In genomic region chr2:121271928-121272516, GRCm38 (mm10) we compare ENCODE assay signal across 8 mouse cellular contexts. TPM values are rescaled to one million over a fixed set of nuclear protein-coding genes. Genes with fewer than 3 reads are reported as not detected.
DNase-seq lines count a peak whose midpoint lies in the region; ATAC-seq and TF ChIP-seq lines count a peak whose summit lies in the region.

No protein-coding gene starts in this region.

- H3K36me3 ChIP-seq in kidney, postnatal 0 days (ENCODE audit: insufficient read depth, low read length) = peaks cover 13% of the 10 kb centered on the region; the same call in 1 of the 2 replicates
- H3K36me3 ChIP-seq in embryonic facial prominence, embryonic 10.5 days (replicated peaks) = peaks cover 34% of the 10 kb centered on the region
- H3K36me3 ChIP-seq in hindbrain, embryonic 16.5 days (ENCODE audit: control insufficient read depth, insufficient read depth, low read length) = peaks cover 11% of the 10 kb centered on the region
- H3K36me3 ChIP-seq in myocyte (ENCODE audit: control insufficient read depth, insufficient read depth) = peaks cover 6% of the 10 kb centered on the region

- H3K79me2 ChIP-seq in myocyte (ENCODE audit: control insufficient read depth, insufficient read depth) = peaks cover 10% of the 10 kb centered on the region

- peak overlapping the region; percentile 35; the same call in 1 of the 2 replicates for H3K9ac ChIP-seq in kidney, postnatal 0 days (ENCODE audit: low read depth, low read length)
- peak overlapping the region; percentile 67 for H3K9ac ChIP-seq in hindbrain, embryonic 16.5 days (ENCODE audit: low read depth, low read length)

- no peak for TF ChIP-seq POLR2A in myocyte (IDR thresholded peaks at IDR 0.05; ENCODE audit: insufficient read length, low read depth)

- DNase-seq in kidney, postnatal 0 days (ENCODE audit: low spot score) = no peak
- DNase-seq in kidney, postnatal 14 days = no peak
- no peak for DNase-seq in embryonic facial prominence, embryonic 10.5 days (ENCODE audit: low spot score)
- no peak for DNase-seq in gastrocnemius, adult 18-20 months (ENCODE audit: low spot score)
- DNase-seq in ovary, postnatal 36 days (ENCODE audit: low spot score) = no peak
- DNase-seq in kidney, postnatal 25 days = no peak

- no peaks in the 10 kb centered on the region for H3K9me3 ChIP-seq in kidney, postnatal 0 days (replicated peaks; ENCODE audit: low read length)
- no peaks in the 10 kb centered on the region for H3K9me3 ChIP-seq in embryonic facial prominence, embryonic 10.5 days
- no peaks in the 10 kb centered on the region for H3K9me3 ChIP-seq in hindbrain, embryonic 16.5 days (ENCODE audit: control insufficient read depth, low read length)

- H3K27ac ChIP-seq in kidney, postnatal 0 days = no peak overlapping the region
- peak overlapping the region; percentile 99 for H3K27ac ChIP-seq in embryonic facial prominence, embryonic 10.5 days (replicated peaks)
- H3K27ac ChIP-seq in hindbrain, embryonic 16.5 days (ENCODE audit: low read depth, low read length) = peak overlapping the region; percentile 98

- no peaks in the 10 kb centered on the region for H3K27me3 ChIP-seq in kidney, postnatal 0 days (ENCODE audit: insufficient read depth, low read length)
- H3K27me3 ChIP-seq in embryonic facial prominence, embryonic 10.5 days (replicated peaks; ENCODE audit: low read depth, poor library complexity, severe bottlenecking) = no peaks in the 10 kb centered on the region
- H3K27me3 ChIP-seq in hindbrain, embryonic 16.5 days (replicated peaks; ENCODE audit: control insufficient read depth, insufficient read depth, low read length) = no peaks in the 10 kb centered on the region
- no peaks in the 10 kb centered on the region for H3K27me3 ChIP-seq in myocyte (ENCODE audit: control insufficient read depth, insufficient read depth, insufficient read length)

- peak overlapping the region; percentile 64 for H3K4me2 ChIP-seq in kidney, postnatal 0 days (ENCODE audit: low read length)
- peak overlapping the region; percentile 62 for H3K4me2 ChIP-seq in hindbrain, embryonic 16.5 days (ENCODE audit: low read length)
- peak overlapping the region; percentile 97 for H3K4me2 ChIP-seq in myocyte (ENCODE audit: low read depth)

- H3K4me1 ChIP-seq in kidney, postnatal 0 days (replicated peaks; ENCODE audit: insufficient read depth, low read length) = peaks cover 3% of the 10 kb centered on the region; the same call in 1 of the 2 replicates
- peaks cover 30% of the 10 kb centered on the region for H3K4me1 ChIP-seq in embryonic facial prominence, embryonic 10.5 days
- H3K4me1 ChIP-seq in hindbrain, embryonic 16.5 days (ENCODE audit: control insufficient read depth, insufficient read depth, low read depth, low read length) = peaks cover 31% of the 10 kb centered on the region

- WGBS in kidney, postnatal 0 days = 25% methylated on average over 4 of the region's 4 CpGs
- 26% methylated on average over 4 of the region's 4 CpGs for WGBS in embryonic facial prominence, embryonic 10.5 days
- WGBS in hindbrain, embryonic 16.5 days = 10% methylated on average over 4 of the region's 4 CpGs

- TF ChIP-seq CTCF in kidney, postnatal 0 days (IDR thresholded peaks at IDR 0.05; ENCODE audit: low read depth) = no peak

- H3K4me3 ChIP-seq in kidney, postnatal 0 days (replicated peaks; ENCODE audit: low read depth, low read length) = peak overlapping the region; percentile 97
- H3K4me3 ChIP-seq in embryonic facial prominence, embryonic 10.5 days = peak overlapping the region; percentile 97
- peak overlapping the region; percentile 87 for H3K4me3 ChIP-seq in hindbrain, embryonic 16.5 days (ENCODE audit: low read length)
- peak overlapping the region; percentile 54 for H3K4me3 ChIP-seq in myocyte

- no peak for ATAC-seq in kidney, postnatal 0 days (replicated peaks; ENCODE audit: low FRiP score, low read depth)
- ATAC-seq in hindbrain, embryonic 16.5 days = no peak

- no peak overlapping the region for H3ac ChIP-seq in myocyte (ENCODE audit: control insufficient read depth, insufficient read length)

TF ChIP-seq in myocyte, 11 proteins besides CTCF, POLR2A, EP300 and RAD21:
- peak in 1 of 3 experiments; percentile 2 for TF ChIP-seq MYOD1 (IDR thresholded peaks at IDR 0.05; ENCODE audit: control insufficient read depth in 1 of 3, insufficient read length in 2 of 3, low read depth in 2 of 3)
- TF ChIP-seq TCF3 (IDR thresholded peaks at IDR 0.05; ENCODE audit: insufficient read length, low read depth) = no peak
- TF ChIP-seq CEBPB (IDR thresholded peaks at IDR 0.05; ENCODE audit: insufficient read depth, poor library complexity, severe bottlenecking) = no peak

RNA-seq across cellular contexts. Expression of gene Trp53bp1, which starts 0.8 kb away (rescaled TPM):
- polyA plus RNA-seq in kidney, postnatal 0 days (2015; fragmentation: Nextera tagmentation; extraction: Ambion mirVana) = 24.4 and 24.9 TPM in 2 replicates
- polyA plus RNA-seq in embryonic facial prominence, embryonic 10.5 days (2016; fragmentation: Nextera tagmentation; extraction: Ambion mirVana) = 120 and 124 TPM in 2 replicates
- polyA plus RNA-seq in hindbrain, embryonic 16.5 days (2015; fragmentation: Nextera tagmentation; extraction: Ambion mirVana) = 134 and 146 TPM in 2 replicates
- polyA plus RNA-seq in myocyte (2012; fragmentation: generic; extraction: Trizol) = 22.7 TPM
- 10 to 100 TPM; 17.3 to 22.7 TPM for total RNA-seq in gastrocnemius, adult 18-20 months (2021)

RNA-seq across cellular contexts. Expression of gene Map1a, which starts 17.4 kb away (rescaled TPM):
- polyA plus RNA-seq in kidney, postnatal 0 days (2015; fragmentation: Nextera tagmentation; extraction: Ambion mirVana) = 0.93 and 1.3 TPM in 2 replicates
- polyA plus RNA-seq in embryonic facial prominence, embryonic 10.5 days (2016; fragmentation: Nextera tagmentation; extraction: Ambion mirVana) = 3.4 and 4.2 TPM in 2 replicates
- polyA plus RNA-seq in hindbrain, embryonic 16.5 days (2015; fragmentation: Nextera tagmentation; extraction: Ambion mirVana) = 29.6 and 46.5 TPM in 2 replicates
- 40.7 TPM for polyA plus RNA-seq in myocyte (2012; fragmentation: generic; extraction: Trizol)
- total RNA-seq in gastrocnemius, adult 18-20 months (2021) = 10 to 100 TPM in 1 of 2 experiments, 1 to 10 TPM in 1; 4.7 to 13.4 TPM
